Mouse (Mus musculus) cerebellum, postnatal 4 days (tissue): ENCODE measurements around the gene Ing2.

Experiments
- DNase-seq, 2 experiments: peaks; one replicate each; pipeline ENCODE4 v3.0.0; 2022; ENCODE audit warnings: low spot score in 2 of 2, mixed read lengths in 1 of 2

Gene Ing2

GRCm38 (mm10) chr8:47675786-47676185, 430 bp upstream of the Ing2 start:
- no peak for DNase-seq

- no peak for DNase-seq
Observed at GRCm38 (mm10) chr8:47674140-47674776, 1.1 kb downstream of the Ing2 start.

- peak; percentile 84 to 91 for DNase-seq
Observed at GRCm38 (mm10) chr8:47673317-47674139, 1.8 kb downstream of the Ing2 start.

- no peak for DNase-seq
Observed at GRCm38 (mm10) chr8:47664231-47664785, 11.0 kb downstream of the Ing2 start.

GRCm38 (mm10) chr8:47663201-47663600, 12.2 kb downstream of the Ing2 start:
- no peak for DNase-seq

- DNase-seq: no peak
Observed at GRCm38 (mm10) chr8:47662716-47663115, 12.6 kb downstream of the Ing2 start.

GRCm38 (mm10) chr8:47660394-47660793, 15.0 kb downstream of the Ing2 start:
- no peak for DNase-seq

- DNase-seq: no peak
Observed at GRCm38 (mm10) chr8:47659463-47659862, 15.9 kb downstream of the Ing2 start.

- no peak for DNase-seq
Observed at GRCm38 (mm10) chr8:47654406-47654805, 20.9 kb downstream of the Ing2 start.

- no peak for DNase-seq
Observed at GRCm38 (mm10) chr8:47652737-47653076, 22.6 kb downstream of the Ing2 start.

- no peak for DNase-seq
Observed at GRCm38 (mm10) chr8:47651913-47652736, 23.2 kb downstream of the Ing2 start.

- DNase-seq: no peak
Observed at GRCm38 (mm10) chr8:47650853-47651252, 24.5 kb downstream of the Ing2 start.

GRCm38 (mm10) chr8:47649551-47649950, 25.8 kb downstream of the Ing2 start:
- DNase-seq: no peak

- DNase-seq: no peak
Observed at GRCm38 (mm10) chr8:47642514-47643064, 32.8 kb downstream of the Ing2 start.

GRCm38 (mm10) chr8:47637152-47637551, 38.2 kb downstream of the Ing2 start:
- DNase-seq: no peak

GRCm38 (mm10) chr8:47636032-47636431, 39.3 kb downstream of the Ing2 start:
- no peak for DNase-seq

- DNase-seq: no peak
Observed at GRCm38 (mm10) chr8:47634791-47635341, 40.5 kb downstream of the Ing2 start.

GRCm38 (mm10) chr8:47621144-47621543, 54.2 kb downstream of the Ing2 start:
- DNase-seq: no peak
